Mouse (Mus musculus): ENCODE measurements around the gene Yap1. TPM values are rescaled to one million over a fixed set of nuclear protein-coding genes. Genes with fewer than 3 reads are reported as not detected.

The Yap1 gene
- total RNA-seq (2023), result not detected in 2 replicates

DNA sequence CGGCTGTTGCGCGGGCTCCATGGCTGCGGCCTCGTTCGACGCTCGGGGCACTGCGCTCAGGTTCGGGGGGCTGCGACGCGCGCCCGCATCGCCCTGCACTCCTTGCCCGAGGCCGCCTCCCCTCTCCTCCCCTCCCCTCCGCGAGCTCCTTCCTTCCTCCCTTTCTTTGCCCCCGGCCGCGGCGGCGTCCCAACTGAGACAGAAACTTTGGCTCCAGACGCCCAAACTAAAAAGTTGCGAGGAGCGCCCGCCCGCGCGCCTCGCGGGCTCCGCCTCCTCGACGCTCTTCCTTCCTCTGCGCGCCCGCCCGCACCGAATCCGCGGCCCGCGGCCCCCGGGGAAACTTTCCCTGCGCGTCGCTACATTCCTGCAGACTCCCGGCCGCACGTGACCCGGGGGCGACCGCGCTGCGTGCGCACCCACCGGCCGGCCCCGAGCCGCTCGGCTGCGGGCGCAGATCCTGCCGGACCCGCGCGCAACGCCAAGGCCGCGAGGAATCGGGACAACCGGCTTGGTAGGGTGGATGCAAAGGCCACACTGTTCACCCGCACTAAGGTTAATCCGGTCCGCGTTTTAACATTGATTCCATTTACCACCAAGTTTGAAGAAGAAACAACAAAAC is at the start of gene Yap1:
TSS of gene Yap1 (minus strand) at position 227 of the 622 bp plus-strand sequence.

DNA sequence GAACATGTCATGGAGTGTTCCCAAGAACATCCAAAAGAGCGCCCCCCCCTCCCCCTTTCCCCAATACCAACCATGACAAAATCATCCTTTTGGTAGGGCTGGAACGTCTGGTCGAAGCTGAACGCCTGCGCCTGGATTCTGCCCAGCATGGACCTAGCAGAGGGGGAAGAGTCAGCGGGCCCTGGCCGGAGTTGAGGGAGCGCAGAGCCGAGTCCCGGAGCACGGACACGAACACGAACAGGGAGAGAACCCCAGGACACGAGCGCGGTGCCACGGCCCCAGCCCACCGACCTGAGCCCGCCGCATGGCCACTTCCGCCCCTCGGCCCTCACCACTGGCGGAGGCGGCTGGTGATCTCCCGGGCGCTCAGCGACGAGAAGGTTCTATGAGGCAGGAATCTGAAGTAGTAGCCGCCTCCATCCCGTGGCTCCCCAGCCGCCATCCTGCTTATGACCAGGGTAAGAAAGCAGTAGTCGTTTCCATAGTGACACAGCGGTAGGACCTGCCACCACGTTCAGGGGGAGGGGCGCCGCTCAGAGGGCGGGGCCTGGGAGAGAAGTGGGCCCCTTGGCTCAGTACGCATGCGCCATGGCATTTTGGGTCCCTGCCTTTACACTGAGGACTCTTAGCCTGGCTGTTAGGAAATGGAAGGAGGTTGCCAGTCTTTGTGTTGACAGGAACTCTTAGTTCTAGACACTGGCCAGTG is 38.1 kb upstream of the Yap1 start, which contains the start of gene Cfap300:
TSS of gene Cfap300 (minus strand) at position 486 of the 706 bp plus-strand sequence.

Other genes starting within 250 kb of the Yap1 start
- 57.3 and 58.4 TPM in 2 replicates for gene Tmem123, start 240.6 kb downstream of the Yap1 start, total RNA-seq (2023)
- gene Birc2, start 167.5 kb downstream of the Yap1 start, total RNA-seq (2023), result 57.5 and 65.8 TPM in 2 replicates
- gene Birc3, start 131.4 kb downstream of the Yap1 start, total RNA-seq (2023), result 199 and 261 TPM in 2 replicates
- not detected in 2 replicates for gene Cfap300, start 38.2 kb upstream of the Yap1 start, total RNA-seq (2023)
- gene Cep126, start 129.7 kb upstream of the Yap1 start, total RNA-seq (2023), result not detected in 2 replicates